Mouse (Mus musculus) R1 (cell line): Measurements from ENCODE around the gene Rgs7bp.
"Not testable (repeated sequence)": the region's sequence is repeated elsewhere in the genome, so short reads cannot be mapped to it uniquely, and the experiment has no call there.

Source experiments
- DNase-seq: peaks from one replicate; pipeline ENCODE4 v3.0.0-alpha.2; 2018; ENCODE audit warnings: low read depth, low spot score

The Rgs7bp gene

GRCm38 (mm10) chr13:104937759-104938158 lies 117.0 kb downstream of the Rgs7bp start:
- no peak for DNase-seq

GRCm38 (mm10) chr13:104936586-104936985 lies 118.1 kb downstream of the Rgs7bp start:
- DNase-seq = peak; percentile 53

- no peak for DNase-seq
Measured at GRCm38 (mm10) chr13:104931635-104932532, 122.8 kb downstream of the Rgs7bp start.

GRCm38 (mm10) chr13:104930814-104931213 lies 123.9 kb downstream of the Rgs7bp start:
- no peak for DNase-seq

- DNase-seq = peak; percentile 55
Measured at GRCm38 (mm10) chr13:104918663-104919062, 136.1 kb downstream of the Rgs7bp start.

DNA sequence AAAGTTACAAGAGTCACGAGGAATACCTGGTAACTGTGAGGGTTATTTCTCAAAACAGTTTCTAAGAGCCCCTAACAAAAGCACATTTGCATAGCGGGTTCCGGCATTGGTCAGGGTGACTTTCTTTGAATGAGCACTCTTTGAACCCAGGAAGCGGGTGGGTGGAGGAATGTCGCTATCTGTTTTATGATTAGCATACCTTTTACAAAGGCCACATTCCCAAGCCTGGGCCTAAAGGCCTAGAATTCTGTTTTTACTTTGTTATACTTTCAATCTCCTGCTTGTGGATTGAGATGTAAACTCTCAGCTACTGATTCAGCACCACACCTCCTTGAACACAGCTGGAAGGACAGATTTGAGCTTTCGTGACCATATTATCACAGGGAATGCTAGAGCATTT lies 138.0 kb downstream of the Rgs7bp start:
- DNase-seq = peak; percentile 90

GRCm38 (mm10) chr13:104916106-104916505 lies 138.6 kb downstream of the Rgs7bp start:
- peak; percentile 58 for DNase-seq

DNA sequence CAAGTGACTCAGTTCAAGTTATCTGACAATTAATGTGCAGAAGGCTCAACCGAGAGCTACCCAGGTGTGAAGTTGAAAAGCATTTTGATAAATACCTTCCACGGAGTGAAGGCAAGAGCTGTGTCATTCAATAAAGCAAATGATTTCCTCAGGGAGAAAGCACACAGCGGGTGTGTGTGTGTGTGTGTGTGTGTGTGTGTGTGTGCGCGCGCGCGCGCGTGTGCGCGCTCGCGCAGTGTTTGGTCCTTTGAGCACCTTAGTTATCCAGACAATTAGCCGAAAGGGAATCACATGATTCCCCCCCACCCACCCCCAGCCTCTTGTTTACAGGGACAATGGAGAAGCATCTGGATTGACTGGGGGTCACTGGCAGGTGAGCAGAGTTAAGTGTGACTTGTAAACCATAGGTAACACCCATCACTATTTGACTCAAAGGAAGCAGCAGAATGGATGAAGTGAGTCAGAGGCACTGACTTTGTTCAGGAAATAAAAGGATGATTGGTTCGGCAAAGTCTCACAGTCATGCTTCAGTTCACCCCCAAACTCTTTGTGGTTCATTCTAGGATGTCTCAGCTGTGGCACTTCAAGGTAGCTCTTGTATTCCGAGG lies 140.3 kb downstream of the Rgs7bp start:
- peak; percentile 88 for DNase-seq

- peak; percentile 97 for DNase-seq
Measured at GRCm38 (mm10) chr13:104911626-104912025, 143.1 kb downstream of the Rgs7bp start.

DNA sequence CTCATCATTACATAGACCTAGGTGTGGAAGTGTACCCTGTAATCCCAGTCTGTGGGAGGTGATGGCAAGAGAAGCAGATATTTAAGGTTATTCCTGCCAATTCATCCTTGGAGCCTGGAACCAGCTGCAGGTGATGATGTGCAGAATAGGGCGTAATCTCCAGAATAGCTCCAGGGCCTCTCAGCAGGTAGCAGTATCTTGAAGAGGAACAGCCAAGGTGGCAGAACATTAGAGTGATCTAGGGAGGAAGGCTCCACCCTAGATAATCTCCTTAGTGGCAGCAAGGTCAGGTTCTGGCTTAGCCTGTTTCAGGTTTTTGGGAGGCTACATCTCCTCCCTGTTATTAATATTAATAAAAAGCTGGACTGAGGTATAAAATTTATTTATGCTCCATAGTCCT lies 143.7 kb downstream of the Rgs7bp start:
- not testable (repeated sequence) for DNase-seq

- DNase-seq = no peak
Measured at GRCm38 (mm10) chr13:104908691-104909090, 146.0 kb downstream of the Rgs7bp start.
